Mouse (Mus musculus) megakaryocyte, embryonic 14.5 days (primary cell): ENCODE results near the gene Chst8.

ENCODE experiments used
- FLI1 ChIP-seq: IDR thresholded peaks from 2 replicates; pipeline ENCODE4 v1.6.1; 2012; ENCODE audit warnings: low read length, inconsistent platforms, mixed read lengths
- GATA1 ChIP-seq: IDR thresholded peaks from 3 replicates; pipeline ENCODE4 v1.6.1; 2012; ENCODE audit warnings: mixed read lengths, low read length, inconsistent platforms, borderline replicate concordance

DNA sequence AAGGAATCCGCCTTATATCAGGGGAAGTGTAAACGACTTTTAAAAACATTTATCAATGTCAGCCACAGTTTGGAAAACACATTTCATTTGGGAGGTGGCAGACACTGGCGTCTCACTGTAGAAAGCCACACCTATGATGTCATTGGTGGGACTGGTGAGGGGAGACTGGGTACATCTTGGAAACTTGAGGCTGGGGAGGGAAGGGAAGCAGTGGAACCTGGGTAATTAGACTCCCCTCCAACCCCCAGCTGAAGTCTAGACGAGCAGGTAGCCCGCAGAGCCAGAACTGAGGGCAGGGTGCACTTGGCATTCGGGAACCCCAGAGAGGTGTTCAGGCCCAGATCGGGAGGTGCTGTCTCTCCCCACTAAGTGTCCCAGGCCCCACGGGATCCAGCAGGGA, 90.4 kb downstream of the Chst8 start:
- no peak for TF ChIP-seq GATA1
- TF ChIP-seq FLI1, result no peak
